Mouse (Mus musculus): Measurements from ENCODE around the gene Dusp8.

DNA sequence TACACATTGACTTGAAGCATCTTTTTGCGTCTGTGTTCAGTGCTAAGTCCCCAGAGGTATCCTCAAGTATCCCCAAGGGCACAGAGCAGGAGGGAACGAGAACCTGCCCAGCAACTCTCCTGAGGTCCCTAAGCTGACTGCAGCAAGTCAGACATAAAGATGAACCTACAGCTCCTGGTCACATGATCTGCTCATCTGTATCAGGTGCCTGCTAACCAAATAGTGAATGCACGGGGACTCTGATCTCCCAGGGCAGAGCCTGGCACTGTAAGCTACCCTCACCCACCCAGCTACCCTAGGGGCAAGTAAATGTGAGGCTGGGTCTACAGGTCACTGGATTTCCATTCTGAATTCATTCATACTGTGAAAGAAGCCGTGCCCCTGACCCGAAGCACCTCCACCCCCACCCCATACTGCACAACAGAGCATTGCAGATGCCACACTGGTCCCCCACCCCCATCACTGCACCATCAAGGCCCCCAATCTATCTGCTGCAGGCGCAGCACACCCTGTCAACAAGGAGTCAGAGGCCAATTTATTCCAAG, 1.9 kb downstream of the Dusp8 start:
- TF ChIP-seq CTCF (IDR thresholded peaks at IDR 0.05; ENCODE audit: low read depth) = no peak
- no peak for TF ChIP-seq EP300 (IDR thresholded peaks at IDR 0.05; ENCODE audit: low read depth)
